Mouse (Mus musculus) kidney, adult 9 months (tissue): ENCODE measurements around the gene Flad1.

Experiments used
- DNase-seq: peaks from one replicate; pipeline ENCODE4 v3.0.0; 2022

The Flad1 gene

DNA sequence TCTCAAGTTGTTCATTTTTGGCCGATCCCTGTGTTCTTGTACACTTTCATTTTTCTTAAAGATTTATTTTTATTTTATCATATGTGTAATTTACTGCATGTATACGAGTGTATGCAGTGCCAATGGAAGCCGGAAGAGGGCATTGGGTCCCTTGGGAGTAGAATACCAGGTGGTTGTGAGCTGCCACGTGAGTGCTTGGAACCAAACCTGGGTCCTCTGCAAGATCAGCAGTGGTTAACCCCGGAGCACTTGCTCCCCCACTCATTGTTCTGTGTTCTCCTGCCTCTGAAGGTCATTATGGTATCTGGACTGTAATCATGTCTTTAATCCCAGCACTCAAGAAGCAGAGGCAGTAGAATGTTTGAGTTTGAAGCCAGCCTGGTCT, 13.5 kb upstream of the Flad1 start:
- no peak for DNase-seq

DNA sequence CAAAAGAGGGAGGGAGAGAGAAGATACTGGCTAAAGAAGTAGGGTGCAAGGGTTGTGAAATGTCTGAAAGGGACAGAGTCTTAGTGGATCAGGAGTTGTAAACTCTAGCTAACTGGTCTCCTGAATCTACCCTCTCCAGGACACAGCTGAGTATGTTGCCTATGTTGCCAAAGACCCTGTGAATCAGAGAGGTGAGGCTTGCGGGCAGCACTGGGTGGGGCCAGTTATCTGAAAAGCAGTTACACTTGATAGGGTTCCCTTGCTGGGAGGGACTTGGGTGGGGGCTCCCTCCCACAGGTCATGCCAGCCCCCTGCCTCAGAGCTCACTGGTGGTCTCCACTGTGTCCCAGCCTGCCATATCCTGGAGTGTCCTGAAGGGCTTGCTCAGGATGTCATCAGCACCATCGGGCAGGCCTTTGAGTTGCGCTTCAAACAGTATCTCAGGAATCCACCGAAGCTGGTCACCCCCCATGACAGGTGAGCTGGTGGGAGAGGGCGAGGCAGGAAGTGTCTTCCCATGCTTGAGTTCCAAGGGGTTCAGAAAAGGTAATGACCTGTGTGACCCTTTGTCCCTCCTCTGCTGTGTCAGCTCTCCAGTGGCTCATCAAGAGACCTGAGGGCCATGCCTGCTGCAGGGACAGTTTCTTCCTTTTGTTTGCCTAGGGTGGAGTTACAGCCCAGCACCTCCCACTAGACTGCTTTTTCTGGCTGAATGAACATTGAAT, 12.9 kb upstream of the Flad1 start:
- DNase-seq = no peak

DNA sequence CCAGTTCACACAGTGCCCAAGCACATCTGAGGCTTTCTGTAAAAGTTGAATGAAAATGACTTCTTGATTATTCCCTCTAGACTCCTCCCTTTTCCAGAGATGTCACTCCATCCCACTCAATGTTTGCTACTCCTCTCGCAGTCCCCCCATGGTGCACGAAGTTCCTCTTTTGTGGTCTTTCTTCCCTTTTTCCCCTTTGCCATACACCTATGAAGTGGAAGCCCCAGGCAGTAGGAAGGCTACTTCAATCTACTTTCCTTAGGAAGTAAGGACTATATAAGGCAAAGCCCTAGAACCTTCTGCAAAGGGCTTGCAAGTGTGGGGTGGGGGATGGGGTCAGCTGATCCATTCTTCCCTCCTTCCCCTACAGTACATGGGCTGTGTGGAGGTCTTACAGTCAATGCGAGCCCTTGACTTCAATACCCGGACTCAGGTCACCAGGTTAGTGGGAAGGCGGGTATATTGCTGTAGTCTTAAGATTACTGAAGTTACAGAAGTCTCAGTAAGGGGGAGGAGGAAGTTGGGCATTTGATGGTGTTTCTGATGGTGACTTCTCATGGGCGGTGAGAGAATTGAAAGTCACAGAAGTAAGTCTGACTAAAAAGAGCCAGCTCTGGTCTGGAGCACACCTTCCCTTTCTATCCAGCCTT, 11.0 kb upstream of the Flad1 start:
- no peak for DNase-seq

DNA sequence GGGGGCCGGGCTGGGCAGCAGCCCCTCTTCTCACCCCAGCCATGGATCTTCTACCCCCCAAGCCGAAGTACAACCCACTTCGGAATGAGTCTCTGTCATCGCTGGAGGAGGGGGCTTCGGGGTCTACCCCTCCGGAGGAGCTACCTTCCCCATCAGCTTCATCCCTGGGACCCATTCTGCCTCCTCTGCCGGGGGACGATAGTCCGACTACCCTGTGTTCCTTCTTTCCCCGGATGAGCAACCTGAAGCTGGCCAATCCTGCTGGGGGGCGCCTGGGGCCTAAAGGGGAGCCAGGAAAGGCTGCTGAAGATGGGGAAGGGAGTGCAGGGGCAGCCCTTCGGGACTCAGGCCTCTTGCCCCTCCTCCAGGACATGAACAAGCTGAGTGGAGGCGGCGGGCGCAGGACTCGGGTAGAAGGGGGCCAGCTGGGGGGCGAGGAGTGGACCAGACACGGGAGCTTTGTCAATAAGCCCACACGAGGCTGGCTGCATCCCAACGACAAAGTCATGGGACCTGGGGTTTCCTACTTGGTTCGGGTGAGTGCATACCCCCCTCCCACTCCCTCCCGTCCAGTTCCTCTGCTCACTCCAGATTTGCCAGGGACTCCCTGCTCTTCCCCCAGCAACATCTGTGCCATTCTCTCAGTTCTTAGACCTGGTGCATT, 10.3 kb upstream of the Flad1 start:
- no peak for DNase-seq

DNA sequence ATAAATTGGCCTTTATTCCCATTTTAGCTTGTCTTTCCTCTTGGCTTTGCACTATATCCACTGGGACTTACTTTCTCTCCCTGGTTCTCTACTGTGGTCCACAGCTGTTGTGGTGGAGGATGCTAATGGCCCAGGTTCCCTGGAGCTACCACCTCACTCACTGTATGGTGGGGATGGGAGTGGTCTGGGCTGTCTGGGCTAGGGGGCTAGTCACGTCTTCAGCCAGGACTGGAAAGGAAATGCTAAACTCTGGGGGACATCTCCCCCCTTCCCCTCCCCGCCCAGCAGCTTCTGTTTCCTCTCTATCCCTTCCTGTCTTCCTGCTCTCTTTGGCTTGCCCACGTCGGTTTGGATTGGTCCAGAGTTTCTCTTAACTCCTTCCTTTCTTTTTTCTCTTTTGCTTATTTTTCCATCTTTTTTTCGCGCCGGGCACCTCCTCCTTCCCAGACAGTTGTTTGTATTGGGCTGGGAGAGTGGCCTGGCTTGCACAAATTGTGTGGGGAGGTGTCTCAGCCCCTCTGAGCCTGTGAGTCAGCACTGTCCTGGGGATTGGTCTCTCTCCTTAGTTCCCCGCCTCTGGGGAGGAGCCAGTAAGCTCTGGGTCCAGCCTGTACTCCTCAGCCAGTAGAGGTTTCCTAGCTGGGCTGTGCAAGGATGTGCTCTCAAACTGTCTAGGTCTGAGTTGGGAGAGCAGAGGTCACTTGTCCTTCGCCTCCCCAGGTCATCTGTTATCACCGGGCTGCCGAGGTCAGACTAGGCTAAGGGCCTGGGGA, 9.5 kb upstream of the Flad1 start:
- DNase-seq = peak; percentile 78

DNA sequence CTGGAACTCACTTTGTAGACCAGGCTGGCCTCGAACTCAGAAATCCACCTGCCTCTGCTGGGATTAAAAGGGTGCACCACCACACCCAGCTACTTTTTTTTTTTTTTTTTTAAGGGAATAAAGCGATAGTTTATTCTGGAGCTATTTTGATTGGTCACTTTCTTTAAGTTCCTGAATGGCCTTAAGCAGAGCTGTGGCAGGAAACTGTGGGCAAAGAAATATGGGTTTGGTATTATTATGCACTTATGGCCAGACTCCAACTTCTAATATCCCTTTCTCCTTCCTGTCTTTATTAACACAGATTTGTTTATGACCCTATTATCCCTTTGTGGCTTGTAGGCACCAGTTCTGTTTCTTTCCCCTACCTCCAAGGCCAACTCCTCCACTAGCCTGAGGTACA, 8.8 kb upstream of the Flad1 start:
- DNase-seq = no peak

DNA sequence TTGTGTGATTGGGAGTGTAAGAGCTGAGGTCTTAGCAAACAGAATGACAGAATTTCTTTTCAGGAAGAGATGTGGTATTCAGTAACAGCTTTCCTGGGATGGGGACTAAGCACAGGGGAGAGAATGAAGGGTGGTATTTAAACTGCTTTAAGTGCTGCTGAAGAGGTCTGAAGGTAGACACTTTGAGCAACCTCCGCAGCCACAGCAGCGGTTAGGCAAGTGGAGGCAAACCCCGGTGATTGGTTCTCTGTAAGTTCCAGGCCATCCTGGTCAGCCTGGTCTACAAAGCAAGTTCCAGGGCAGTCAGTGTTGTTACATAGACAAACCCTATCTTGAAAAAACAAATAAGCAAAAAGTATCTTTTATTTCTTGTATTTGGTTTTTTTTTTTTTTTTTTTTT, 8.3 kb upstream of the Flad1 start:
- DNase-seq = no peak

DNA sequence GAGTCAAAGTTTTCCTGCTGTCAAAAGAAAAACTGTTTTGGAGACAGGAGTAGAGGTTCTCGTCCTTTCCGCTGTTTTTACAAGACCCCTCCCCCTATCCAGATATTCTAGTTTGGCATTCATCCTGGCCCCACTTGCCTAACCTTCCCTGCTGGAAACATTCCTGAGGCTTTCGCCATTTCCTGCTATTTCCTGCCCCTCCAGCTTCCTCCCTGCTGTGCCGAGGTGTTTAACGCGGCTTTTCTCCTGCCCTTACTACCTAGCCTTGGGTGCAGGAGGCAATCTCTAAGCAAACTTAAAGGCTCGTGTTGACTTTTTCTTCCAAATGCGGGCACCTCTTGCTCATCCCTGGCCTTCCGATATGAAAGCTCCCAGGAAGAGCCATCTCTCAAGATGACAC, 7.9 kb upstream of the Flad1 start:
- DNase-seq = peak; percentile 77

DNA sequence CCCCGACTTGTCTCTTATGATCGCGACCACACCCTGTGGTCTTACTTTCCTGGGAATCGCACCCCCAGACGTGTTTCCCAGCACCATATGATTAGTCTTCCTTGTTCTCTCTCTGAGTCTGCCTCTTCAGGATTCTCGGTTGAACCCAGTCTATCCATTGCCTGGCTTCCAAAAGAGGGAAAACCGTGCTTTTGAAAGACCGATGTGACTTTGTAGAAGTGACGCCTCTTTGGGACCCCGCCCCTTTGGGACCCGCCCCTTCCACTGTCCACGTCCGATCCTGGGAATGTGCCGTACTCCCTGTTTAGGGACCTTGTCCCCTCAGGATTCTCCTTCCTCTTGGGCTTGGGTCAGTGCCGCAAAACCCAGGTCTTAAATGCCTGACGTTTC, 7.2 kb upstream of the Flad1 start:
- peak; percentile 86 for DNase-seq

DNA sequence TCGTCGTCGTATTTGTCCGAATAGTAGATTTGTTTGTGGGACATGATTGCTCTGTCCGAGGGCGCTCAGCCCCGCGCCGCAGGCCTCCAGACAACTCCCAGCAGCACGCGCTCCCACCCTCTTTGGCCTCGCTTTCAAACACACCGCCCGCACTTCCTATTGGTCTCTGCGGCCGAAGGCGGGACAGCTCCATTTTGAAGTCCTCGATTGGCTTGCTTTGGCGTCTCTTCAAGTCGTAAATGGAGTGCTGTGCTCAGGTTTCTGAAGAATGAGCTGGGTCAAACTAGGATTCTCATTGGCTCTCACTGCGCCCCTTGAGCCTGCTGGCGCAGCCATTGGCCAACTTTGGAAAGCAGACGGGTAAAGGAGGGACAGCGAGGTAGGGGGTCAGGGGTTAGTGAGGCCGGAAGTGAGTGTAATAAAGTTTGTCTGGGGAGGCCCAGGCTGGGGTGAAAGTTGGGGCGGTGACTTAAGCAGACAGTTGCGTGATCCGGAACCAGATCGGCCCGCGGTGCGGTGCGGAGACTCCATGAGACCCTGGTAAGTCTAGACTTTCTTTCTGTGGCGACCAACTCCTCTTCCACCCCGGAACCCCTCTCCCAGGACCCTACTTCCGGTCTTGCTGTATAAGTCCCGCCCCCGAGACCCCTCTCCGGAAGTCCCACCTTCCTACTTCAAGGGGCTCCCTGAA, 6.6 kb upstream of the Flad1 start, which contains the start of the genes Cks1b and Shc1:
Cks1b (minus strand) TSS at position 214 of the 691 bp plus-strand sequence.
Shc1 (plus strand) TSS at position 274 of the 691 bp plus-strand sequence.
- peak; percentile 99 for DNase-seq

DNA sequence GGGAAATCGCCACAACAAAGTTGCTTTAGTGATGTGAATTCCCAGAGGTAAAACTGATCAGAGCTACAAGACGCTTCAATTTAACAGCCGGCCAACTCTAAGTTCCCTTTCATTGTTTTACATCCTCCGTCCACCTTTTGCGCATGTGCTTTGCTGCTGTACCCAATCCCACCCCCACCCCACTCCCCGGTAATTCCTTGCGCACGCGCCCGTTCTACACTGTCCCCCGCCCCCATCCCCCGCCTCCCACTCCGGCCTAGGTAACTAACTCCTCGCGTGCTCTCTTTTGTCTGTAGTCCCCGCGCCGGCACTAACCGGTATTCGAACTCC, 6.1 kb upstream of the Flad1 start:
- no peak for DNase-seq

DNA sequence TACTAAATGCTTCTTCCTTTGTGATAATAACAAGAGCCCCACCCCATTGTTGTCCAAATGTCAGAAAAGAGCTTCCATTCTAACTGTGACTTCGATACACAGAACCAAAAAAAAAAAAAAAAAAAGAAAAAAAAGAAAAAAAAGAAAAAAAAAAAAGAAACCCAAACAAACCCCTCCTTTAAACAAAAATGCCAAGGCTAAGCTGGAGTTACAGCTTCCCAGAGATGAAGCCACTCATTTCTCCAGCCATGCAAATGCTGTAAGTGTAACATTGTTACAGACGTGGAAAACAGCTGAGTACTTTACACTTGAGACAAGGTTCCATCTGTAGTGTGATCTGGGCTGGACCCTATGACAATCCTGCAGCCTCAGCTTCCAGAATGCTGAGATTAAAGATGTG, 5.5 kb upstream of the Flad1 start:
- DNase-seq = no peak

DNA sequence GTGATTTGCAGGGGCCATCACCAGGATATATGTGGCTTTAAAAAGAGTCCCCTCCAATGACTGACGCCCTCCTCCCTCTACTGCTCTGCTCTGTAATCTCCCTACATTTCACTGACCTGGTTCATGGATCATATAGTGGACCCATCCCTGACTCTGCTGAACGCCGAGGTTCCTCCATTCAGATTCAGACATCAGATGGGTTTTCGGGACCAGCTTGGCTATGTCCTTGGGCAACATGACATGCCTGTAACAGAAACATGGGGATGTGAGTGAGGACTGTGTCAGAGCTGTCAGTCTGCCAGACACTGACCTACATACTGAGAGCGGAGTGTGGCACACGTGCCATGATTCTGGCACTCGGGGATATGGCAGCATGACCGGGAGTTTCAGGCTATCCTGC, 4.5 kb upstream of the Flad1 start:
- DNase-seq = no peak

DNA sequence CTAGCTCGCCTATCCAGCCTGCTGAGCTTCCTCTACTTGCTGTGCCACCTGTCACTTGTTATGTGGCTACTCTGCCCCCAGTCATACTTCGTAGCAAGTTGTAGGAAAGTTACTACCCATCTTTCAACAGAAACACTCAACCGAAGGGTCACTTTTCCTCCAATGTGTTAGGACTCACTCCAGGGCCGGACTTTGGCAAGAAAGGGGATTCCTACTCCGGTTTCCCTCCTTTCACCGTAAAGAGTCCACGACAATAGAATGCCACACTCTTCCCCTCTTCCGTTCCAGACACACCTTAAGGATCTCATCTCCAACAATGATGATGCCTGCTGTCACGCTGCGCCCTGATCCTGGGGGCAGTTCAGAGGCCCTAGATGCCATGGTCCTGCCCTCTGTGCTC, 806 bp downstream of the Flad1 start:
- no peak for DNase-seq

DNA sequence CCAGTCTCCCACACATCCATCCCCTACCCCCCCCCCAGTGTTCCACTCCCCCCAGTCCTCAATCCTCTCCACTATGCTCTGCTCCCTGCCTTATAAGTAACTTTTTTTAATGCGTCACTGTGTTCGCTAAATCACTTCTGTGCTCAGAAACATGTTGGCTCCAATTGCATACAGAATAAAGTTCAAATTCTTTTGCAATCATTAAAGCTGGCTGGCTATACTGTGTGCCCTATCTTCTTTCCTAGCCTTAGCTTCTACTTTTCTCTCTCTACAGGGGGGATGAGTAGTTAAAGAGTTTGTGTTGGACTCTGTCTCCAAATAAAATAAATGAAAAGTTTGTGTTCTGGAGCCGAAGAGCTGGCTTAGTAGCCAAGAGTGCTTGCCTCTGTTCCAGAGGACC, 2.0 kb downstream of the Flad1 start:
- no peak for DNase-seq

DNA sequence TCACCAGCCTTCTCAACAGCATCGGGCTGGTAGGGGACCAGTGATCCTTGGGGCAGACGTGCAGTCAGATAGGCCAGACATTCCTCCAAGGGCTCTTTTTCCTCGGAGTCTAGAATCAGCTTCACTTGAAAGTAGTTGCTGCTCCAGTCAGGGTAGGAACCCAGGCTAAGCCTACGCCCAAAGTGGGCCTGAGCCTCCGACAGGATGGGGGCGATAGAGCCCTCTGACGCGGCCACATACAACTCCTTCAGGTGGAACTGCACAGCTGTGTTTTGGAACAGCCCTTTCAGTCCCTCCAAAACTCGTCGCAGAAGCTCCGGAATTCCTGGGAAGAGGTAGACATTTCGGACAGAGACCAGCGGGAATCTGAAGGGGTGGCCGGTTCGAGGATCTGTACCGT, 3.2 kb downstream of the Flad1 start:
- no peak for DNase-seq

DNA sequence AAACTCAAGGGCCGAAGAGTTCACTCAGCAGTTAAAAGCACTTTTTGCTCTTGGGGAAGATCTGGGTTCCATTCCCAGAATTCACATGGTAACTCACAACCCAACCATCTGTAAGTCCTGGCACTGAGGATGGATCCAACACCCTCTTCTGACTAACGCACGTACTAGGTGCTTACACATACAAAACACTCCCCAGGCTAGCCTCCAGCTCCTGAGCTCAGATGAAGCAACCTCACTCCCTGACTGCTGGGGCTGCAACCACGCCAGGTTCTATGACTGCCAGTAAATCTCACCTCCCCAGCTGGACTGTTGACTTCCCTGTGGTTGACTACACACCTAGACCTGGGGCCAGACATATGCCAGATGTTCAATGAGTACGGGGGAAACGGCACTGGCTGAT, 4.8 kb downstream of the Flad1 start:
- no peak for DNase-seq

DNA sequence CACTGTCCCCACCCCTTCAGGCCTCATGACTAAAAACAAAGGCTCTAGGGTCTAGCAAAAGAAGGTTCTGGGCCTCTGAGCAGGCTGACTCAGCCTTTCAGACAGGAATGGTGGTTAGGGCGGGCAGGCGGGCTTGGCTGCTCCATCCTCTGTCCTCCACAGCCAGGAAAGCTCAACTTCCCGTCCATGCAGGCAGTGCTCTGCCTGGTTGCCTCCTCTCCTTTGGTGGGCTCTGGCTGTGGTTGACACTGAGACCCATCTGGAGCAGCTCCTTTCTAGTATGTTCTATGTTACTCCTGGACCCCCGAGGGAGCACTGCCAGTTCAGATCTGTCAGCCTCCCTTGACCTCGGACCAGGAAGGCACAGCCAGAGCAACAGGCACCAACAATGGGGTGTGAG, 9.0 kb downstream of the Flad1 start, which contains the start of gene Lenep:
Lenep (minus strand) TSS at position 101 of the 400 bp plus-strand sequence.
- DNase-seq = no peak

DNA sequence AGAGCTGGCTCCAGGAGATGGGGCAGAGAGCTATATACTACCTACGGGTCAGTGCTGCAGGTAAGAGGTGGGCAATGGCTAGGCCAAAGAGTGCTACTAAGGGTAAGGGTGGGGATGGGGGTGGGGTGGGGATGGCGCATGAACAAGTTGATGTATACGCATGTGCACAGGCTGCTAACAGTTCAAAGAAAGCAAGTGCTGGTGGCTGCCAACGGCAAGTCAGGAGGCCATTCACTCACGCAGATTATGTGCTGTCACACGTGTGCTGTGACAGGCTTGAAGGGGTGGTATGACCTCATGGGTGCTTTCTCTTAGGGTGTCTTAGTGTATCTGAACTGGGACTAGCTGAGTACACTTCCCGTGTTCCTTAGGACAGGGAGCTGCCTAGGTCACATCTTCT, 10.3 kb downstream of the Flad1 start:
- DNase-seq = no peak

DNA sequence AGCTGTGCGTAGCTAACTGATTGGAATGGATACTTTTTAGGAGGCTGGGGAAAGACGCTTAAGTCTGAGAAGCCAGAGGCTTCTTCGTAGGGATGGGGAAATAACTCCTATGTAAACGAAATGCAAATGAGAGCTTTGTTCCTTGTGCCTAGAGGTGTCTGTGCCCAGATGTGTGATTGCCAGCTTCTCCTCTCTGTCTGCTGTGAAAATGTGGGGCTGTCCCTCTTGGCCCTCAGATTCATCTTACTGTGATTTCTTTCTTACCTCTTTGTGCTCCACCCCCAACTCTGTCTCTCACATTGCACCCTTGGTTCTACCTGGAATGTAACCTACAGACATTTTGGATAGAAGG, 15.0 kb downstream of the Flad1 start:
- DNase-seq = no peak

DNA sequence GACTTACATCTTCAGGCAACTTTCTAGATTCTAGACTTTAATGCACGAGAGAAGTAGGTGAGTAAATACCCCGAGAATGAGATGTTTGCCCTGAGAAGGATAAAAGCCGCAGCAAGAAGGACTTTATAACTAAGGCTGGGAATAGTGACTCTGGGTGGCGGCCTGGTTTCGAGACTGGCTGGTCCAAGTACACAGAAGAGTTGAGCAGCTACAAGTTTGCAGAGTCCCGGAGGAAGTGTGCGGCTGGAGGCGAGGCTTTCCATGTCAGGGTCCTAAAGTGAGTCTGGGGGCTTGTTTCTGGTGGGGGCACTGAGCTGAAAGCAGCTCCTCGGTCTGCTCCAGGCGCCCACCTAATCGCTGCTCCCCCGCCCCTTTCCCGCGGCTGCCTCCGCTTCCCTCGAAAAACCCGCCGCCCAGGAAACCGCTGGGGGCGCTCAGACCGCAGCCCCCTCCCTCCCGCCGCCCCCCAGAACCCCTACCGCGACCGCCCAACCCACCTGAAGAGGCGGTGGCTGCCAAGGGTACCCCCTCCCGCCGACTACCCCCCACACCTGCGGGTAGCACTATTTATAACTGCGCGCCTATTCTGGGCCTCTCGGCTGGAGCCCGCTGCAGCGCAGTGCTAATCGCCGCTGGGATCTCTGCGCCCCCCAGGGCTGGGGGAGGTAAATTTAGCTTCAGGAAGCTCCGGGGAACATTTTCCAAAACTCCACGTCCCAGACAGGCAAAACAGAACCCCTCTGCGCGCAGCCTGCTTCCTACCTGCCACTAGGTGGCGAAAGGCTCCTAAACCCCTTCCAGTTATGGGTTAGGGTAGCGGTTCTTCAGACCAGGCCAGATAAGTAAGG, 15.6 kb downstream of the Flad1 start:
- DNase-seq = peak; percentile 86

DNA sequence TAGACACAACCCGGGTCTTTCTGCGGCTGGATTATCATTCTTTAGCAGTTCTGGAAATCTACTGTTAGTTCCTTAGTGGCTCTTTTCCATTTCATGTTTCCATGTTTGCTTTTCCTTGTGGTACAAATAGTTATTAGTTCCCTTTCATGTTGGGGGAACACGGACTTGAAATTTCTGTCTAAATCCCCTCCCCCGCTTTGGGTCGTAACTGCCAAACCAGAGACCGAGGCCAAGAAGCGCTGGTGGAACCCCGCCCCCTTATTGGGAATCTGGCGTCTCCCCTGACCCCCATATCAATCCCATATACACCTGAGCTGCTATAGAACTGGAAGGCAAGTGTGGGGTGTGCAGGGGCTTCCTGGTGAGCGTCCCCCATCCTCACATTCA, 16.3 kb downstream of the Flad1 start:
- peak; percentile 47 for DNase-seq
